Mouse (Mus musculus): ENCODE measurements around the gene Ramp1. TPM values are rescaled to one million over a fixed set of nuclear protein-coding genes. Genes with fewer than 3 reads are reported as not detected.

The Ramp1 gene
- polyA plus RNA-seq, 1 experiment from 2014 or later = 25.8 TPM

- Histone ChIP-seq H3K4me2 (no peak overlapping the region), H3K4me3 (no peak overlapping the region), H3K4me1 (0 out of 2 replicates have a peak, but pooled peaks cover 6% of the 10 kb centered on the region), H3K27ac (replicated peaks) (no peak overlapping the region), H3K36me3 (peaks cover 38% of the 10 kb centered on the region), H3K27me3 (replicated peaks) (no peaks in the 10 kb centered on the region), H3K9me3 (no peaks in the 10 kb centered on the region), H3K9ac (no peak overlapping the region)
- WGBS = 87% methylated on average over 2 of the region's 2 CpGs
- no peak for ATAC-seq (ENCODE audit: extremely low read depth, insufficient number of reproducible peaks, low FRiP score, low TSS enrichment)
Observed at GRCm38 (mm10) chr1:91272260-91272659, 92.6 kb downstream of the Ramp1 start.

Other genes starting within 250 kb of the Ramp1 start
- not detected in 2 replicates for gene Prlh, start 226.7 kb upstream of the Ramp1 start, polyA plus RNA-seq (2015; fragmentation: Nextera tagmentation; extraction: Ambion mirVana)
- 0.57 and 1.5 TPM in 2 replicates for gene Rab17, start 210.2 kb upstream of the Ramp1 start, polyA plus RNA-seq (2015; fragmentation: Nextera tagmentation; extraction: Ambion mirVana)
- 122 and 137 TPM in 2 replicates for gene Lrrfip1, start 181.1 kb upstream of the Ramp1 start, polyA plus RNA-seq (2015; fragmentation: Nextera tagmentation; extraction: Ambion mirVana)
- 2.1 and 2.3 TPM in 2 replicates for gene Rbm44, start 34.7 kb upstream of the Ramp1 start, polyA plus RNA-seq (2015; fragmentation: Nextera tagmentation; extraction: Ambion mirVana)
- 61.2 and 64.8 TPM in 2 replicates for gene Ube2f, start 70.5 kb downstream of the Ramp1 start, polyA plus RNA-seq (2015; fragmentation: Nextera tagmentation; extraction: Ambion mirVana)
- gene Scly, start 118.5 kb downstream of the Ramp1 start, polyA plus RNA-seq (2015; fragmentation: Nextera tagmentation; extraction: Ambion mirVana) = 12.6 and 15.9 TPM in 2 replicates
- gene Espnl, start 142.3 kb downstream of the Ramp1 start, polyA plus RNA-seq (2015; fragmentation: Nextera tagmentation; extraction: Ambion mirVana) = 0.07 TPM in 1 of 2 replicates, not detected in the other
- gene Klhl30, start 171.2 kb downstream of the Ramp1 start, polyA plus RNA-seq (2015; fragmentation: Nextera tagmentation; extraction: Ambion mirVana) = 43.7 and 48.6 TPM in 2 replicates
- gene Erfe, start 186.6 kb downstream of the Ramp1 start, polyA plus RNA-seq (2015; fragmentation: Nextera tagmentation; extraction: Ambion mirVana) = 1.3 and 1.8 TPM in 2 replicates
- 92.0 and 107 TPM in 2 replicates for gene Ilkap, start 219.0 kb downstream of the Ramp1 start, polyA plus RNA-seq (2015; fragmentation: Nextera tagmentation; extraction: Ambion mirVana)
- 61.5 and 70.9 TPM in 2 replicates for gene Hes6, start 234.2 kb downstream of the Ramp1 start, polyA plus RNA-seq (2015; fragmentation: Nextera tagmentation; extraction: Ambion mirVana)